Mouse (Mus musculus) embryonic facial prominence, embryonic 11.5 days (tissue): ENCODE data around the gene Ash1l. TPM values are rescaled to one million over a fixed set of nuclear protein-coding genes. Genes with fewer than 3 reads are reported as not detected.
A peak's percentile ranks its signal among the peaks of the same experiment; 100 is the strongest.

ENCODE experiments used
- ATAC-seq: fragments of 200-750 bp; cut with Nextera tagmentation; replicated peaks from 2 replicates; pipeline ENCODE4 v1.8.0; 2017; ENCODE audit warnings: low read depth; ENCODE audit not compliant: insufficient number of reproducible peaks, low FRiP score, low TSS enrichment
- DNase-seq: peaks from one replicate; pipeline ENCODE4 v3.0.0-alpha.2; 2015; ENCODE audit warnings: low spot score
- H3K27ac ChIP-seq: fragments of 300-500 bp; sonication (generic); replicated peaks from 2 replicates; pipeline ENCODE4 v1.5.1; 2014; ENCODE audit warnings: mild to moderate bottlenecking, low read depth, low read length, control low read depth
- H3K27me3 ChIP-seq: fragments of 300-500 bp; sonication (generic); 2 replicates; pipeline ENCODE4 v1.6.1; 2014; ENCODE audit warnings: mild to moderate bottlenecking, low read length, moderate library complexity, mixed read lengths; ENCODE audit not compliant: control insufficient read depth, insufficient read depth
- H3K36me3 ChIP-seq: fragments of 300-500 bp; sonication (generic); replicated peaks from 2 replicates; pipeline ENCODE4 v1.6.1; 2014; ENCODE audit warnings: low read depth, mild to moderate bottlenecking, low read length, moderate library complexity, mixed read lengths; ENCODE audit not compliant: control insufficient read depth, insufficient read depth
- H3K4me1 ChIP-seq: fragments of 300-500 bp; sonication (generic); 2 replicates; pipeline ENCODE4 v1.6.1; 2014; ENCODE audit warnings: low read length, mixed read lengths; ENCODE audit not compliant: control insufficient read depth, insufficient read depth
- H3K4me2 ChIP-seq: fragments of 300-500 bp; sonication (generic); 2 replicates; pipeline ENCODE4 v1.6.1; 2014; ENCODE audit warnings: low read depth, mild to moderate bottlenecking, control low read depth, low read length, moderate library complexity
- H3K4me3 ChIP-seq: fragments of 300-500 bp; sonication (generic); 2 replicates; pipeline ENCODE4 v1.5.1; 2014; ENCODE audit warnings: low read depth, low read length, control low read depth
- H3K9ac ChIP-seq: fragments of 300-500 bp; sonication (generic); replicated peaks from 2 replicates; pipeline ENCODE4 v1.6.1; 2014; ENCODE audit warnings: mild to moderate bottlenecking, control low read depth, low read length
- H3K9me3 ChIP-seq: fragments of 300-500 bp; sonication (generic); replicated peaks from 2 replicates; pipeline ENCODE4 v1.6.1; 2016; ENCODE audit warnings: mild to moderate bottlenecking, low read length, inconsistent platforms, mixed read lengths; ENCODE audit not compliant: control insufficient read depth
- WGBS: fragments of 180-500 bp; shearing (Covaris S2); extraction: QIAGEN DNeasy Blood & Tissue Kit; methylation state at CpG from one replicate; pipeline ENCODE4 v1.1.7; 2014; 5-methylcytosine and 5-hydroxymethylcytosine counted together
- polyA plus RNA-seq: library from polyadenylated mRNA; unstranded; fragments of >200 nt; fragmentation: Nextera tagmentation; extraction: Ambion mirVana; gene quantifications from 2 replicates; pipeline ENCODE4 v1.2.1, GENCODE M21; 2014

Gene Ash1l
- polyA plus RNA-seq, 1 experiment from 2014 or later, result 14.1 TPM

GRCm38 (mm10) chr3:89115522-89115921 lies 165.1 kb downstream of the Ash1l start:
- Histone ChIP-seq H3K4me2 (no peak overlapping the region), H3K9ac (no peak overlapping the region), H3K4me1 (no peaks in the 10 kb centered on the region), H3K36me3 (no peaks in the 10 kb centered on the region), H3K9me3 (no peaks in the 10 kb centered on the region), H3K4me3 (no peak overlapping the region), H3K27ac (no peak overlapping the region), H3K27me3 (no peaks in the 10 kb centered on the region)
- 13% methylated on average over 2 of the region's 2 CpGs for WGBS
- ATAC-seq, result no peak
- peak; percentile 54 for DNase-seq

GRCm38 (mm10) chr3:89123313-89123712 lies 172.9 kb downstream of the Ash1l start:
- ATAC-seq (no peak), DNase-seq (no peak)
- Histone ChIP-seq H3K27me3 (no peaks in the 10 kb centered on the region), H3K4me2 (no peak overlapping the region), H3K9me3 (no peaks in the 10 kb centered on the region), H3K4me3 (no peak overlapping the region), H3K27ac (no peak overlapping the region), H3K4me1 (no peaks in the 10 kb centered on the region), H3K9ac (no peak overlapping the region), H3K36me3 (no peaks in the 10 kb centered on the region)
- WGBS, result 73% methylated on average over 2 of the region's 2 CpGs

GRCm38 (mm10) chr3:89124241-89124640 lies 173.8 kb downstream of the Ash1l start:
- Histone ChIP-seq H3K4me3 (no peak overlapping the region), H3K36me3 (no peaks in the 10 kb centered on the region), H3K9me3 (no peaks in the 10 kb centered on the region), H3K27ac (no peak overlapping the region), H3K4me1 (no peaks in the 10 kb centered on the region), H3K27me3 (no peaks in the 10 kb centered on the region), H3K4me2 (no peak overlapping the region), H3K9ac (no peak overlapping the region)
- no peak for DNase-seq
- WGBS, result 83% methylated on average over 3 of the region's 3 CpGs
- no peak for ATAC-seq

GRCm38 (mm10) chr3:89125981-89126380 lies 175.6 kb downstream of the Ash1l start:
- no peak for ATAC-seq
- Histone ChIP-seq H3K4me2 (no peak overlapping the region), H3K27ac (no peak overlapping the region), H3K4me1 (no peaks in the 10 kb centered on the region), H3K9ac (no peak overlapping the region), H3K9me3 (no peaks in the 10 kb centered on the region), H3K4me3 (no peak overlapping the region), H3K36me3 (no peaks in the 10 kb centered on the region), H3K27me3 (no peaks in the 10 kb centered on the region)
- no peak for DNase-seq
- 92% methylated on average over 3 of the region's 3 CpGs for WGBS

Other genes with a start within 250 kb of the Ash1l start
- 41.4 and 41.7 TPM in 2 replicates for gene Rit1, start 233.8 kb upstream of the Ash1l start, polyA plus RNA-seq
- gene Syt11, start 175.5 kb upstream of the Ash1l start, polyA plus RNA-seq, result 51.5 and 59.1 TPM in 2 replicates
- gene Gon4l, start 115.4 kb upstream of the Ash1l start, polyA plus RNA-seq, result 13.6 and 14.2 TPM in 2 replicates
- gene Msto1, start 36.6 kb upstream of the Ash1l start, polyA plus RNA-seq, result 49.2 and 53.8 TPM in 2 replicates
- gene Dap3, start 559 bp downstream of the Ash1l start, polyA plus RNA-seq, result 171 and 173 TPM in 2 replicates
- gene Rusc1, start 142.7 kb downstream of the Ash1l start, polyA plus RNA-seq, result 14.4 and 18.0 TPM in 2 replicates
- gene Gm43738, start 150.5 kb downstream of the Ash1l start, polyA plus RNA-seq, result not detected in 2 replicates
- gene Fdps, start 151.3 kb downstream of the Ash1l start, polyA plus RNA-seq, result 299 and 334 TPM in 2 replicates
- 1.5 and 2.0 TPM in 2 replicates for gene Pklr, start 185.5 kb downstream of the Ash1l start, polyA plus RNA-seq
- 1.2 and 2.4 TPM in 2 replicates for gene Hcn3, start 209.6 kb downstream of the Ash1l start, polyA plus RNA-seq
- 28.2 and 28.5 TPM in 2 replicates for gene Clk2, start 214.2 kb downstream of the Ash1l start, polyA plus RNA-seq
- 80.5 and 91.1 TPM in 2 replicates for gene Scamp3, start 226.9 kb downstream of the Ash1l start, polyA plus RNA-seq
- gene Fam189b, start 232.5 kb downstream of the Ash1l start, polyA plus RNA-seq, result 15.3 and 19.4 TPM in 2 replicates